Mouse (Mus musculus): ENCODE results near the gene Irgm1. TPM values are rescaled to one million over a fixed set of nuclear protein-coding genes. Genes with fewer than 3 reads are reported as not detected.

Gene Irgm1
- polyA plus RNA-seq, 1 experiment from 2014 or later, result 14.4 TPM

DNA sequence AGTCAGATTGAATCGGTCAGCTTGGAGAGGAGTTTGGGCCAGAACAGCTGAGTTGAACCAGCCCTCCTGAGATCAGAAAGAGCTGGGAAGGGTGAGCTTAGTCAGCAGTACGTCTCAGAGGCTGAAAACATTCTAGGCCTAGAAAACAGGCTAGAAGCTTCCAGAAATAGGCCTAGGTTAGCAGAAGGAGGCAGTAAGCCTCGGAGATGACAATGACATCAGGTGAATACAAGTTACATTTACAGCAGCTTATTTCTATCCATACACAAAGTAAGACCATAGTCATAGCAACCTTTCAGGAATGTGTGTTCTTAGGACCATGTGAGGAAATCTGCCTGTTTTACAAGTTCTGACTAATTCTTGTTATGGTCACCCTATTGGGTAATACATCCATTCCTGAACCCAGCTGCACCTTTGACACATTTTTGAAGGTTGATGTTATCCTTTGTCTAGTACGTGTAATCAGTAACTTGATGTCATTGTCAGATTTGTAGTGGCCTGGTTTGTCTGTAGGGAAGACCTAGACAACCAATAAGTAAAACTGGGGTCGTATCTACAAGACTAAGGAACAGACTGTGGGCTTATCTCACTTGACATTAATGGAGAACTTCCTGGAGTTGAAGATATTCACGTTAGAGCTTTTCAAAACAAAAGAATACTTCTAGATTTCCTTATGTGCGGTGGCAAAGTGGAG, 51.7 kb downstream of the Irgm1 start:
- no peaks in the 10 kb centered on the region for H3K36me3 ChIP-seq (ENCODE audit: control insufficient read depth, insufficient read depth, low read length)
- no peak overlapping the region for H3K4me2 ChIP-seq (replicated peaks; ENCODE audit: low read depth)
- H3K9me3 ChIP-seq (ENCODE audit: control insufficient read depth, low read length), result no peaks in the 10 kb centered on the region
- H3K4me1 ChIP-seq (replicated peaks; ENCODE audit: control insufficient read depth, insufficient read depth), result 0 out of 2 replicates have a peak, but pooled peaks cover 3% of the 10 kb centered on the region
- 63% methylated on average over 7 of the region's 7 CpGs for WGBS
- no peak for DNase-seq (ENCODE audit: low spot score)
- no peak overlapping the region for H3K9ac ChIP-seq (ENCODE audit: low read length)
- H3K27ac ChIP-seq (replicated peaks), result peak overlapping the region; percentile 71
- no peak for ATAC-seq (ENCODE audit: low FRiP score, low TSS enrichment)
- TF ChIP-seq CTCF (IDR thresholded peaks at IDR 0.05; ENCODE audit: low read depth) (no peak), EP300 (optimal IDR thresholded peaks at IDR 0.05) (no peak)
- no peaks in the 10 kb centered on the region for H3K27me3 ChIP-seq (ENCODE audit: control insufficient read depth, insufficient read depth, low read length)
- no peak overlapping the region for H3K4me3 ChIP-seq (ENCODE audit: low read depth, low read length)

DNA sequence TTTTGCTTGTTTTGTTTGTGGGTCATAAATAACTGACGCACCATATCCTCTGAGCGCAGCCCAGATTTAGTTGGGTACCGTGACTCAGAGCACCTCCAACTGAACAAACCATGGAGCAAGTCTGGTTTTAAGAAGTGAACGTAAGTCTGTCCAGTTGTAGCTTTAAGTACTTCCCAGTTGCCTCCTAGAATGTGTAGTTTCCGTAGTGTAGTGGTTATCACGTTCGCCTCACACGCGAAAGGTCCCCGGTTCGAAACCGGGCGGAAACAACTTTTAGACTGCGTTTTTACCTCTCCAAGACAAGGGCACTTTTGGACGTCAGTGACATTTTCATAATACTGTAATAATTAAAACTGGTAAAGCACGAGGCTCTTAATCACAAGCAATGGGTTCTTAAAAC, 53.1 kb downstream of the Irgm1 start:
- H3K4me3 ChIP-seq (ENCODE audit: low read depth, low read length), result peak overlapping the region; percentile 73
- WGBS, result under 1% methylated on average over 16 of the region's 16 CpGs
- 0 out of 2 replicates have a peak, but pooled peaks have one; percentile 12 for ATAC-seq (ENCODE audit: low FRiP score, low TSS enrichment)

DNA sequence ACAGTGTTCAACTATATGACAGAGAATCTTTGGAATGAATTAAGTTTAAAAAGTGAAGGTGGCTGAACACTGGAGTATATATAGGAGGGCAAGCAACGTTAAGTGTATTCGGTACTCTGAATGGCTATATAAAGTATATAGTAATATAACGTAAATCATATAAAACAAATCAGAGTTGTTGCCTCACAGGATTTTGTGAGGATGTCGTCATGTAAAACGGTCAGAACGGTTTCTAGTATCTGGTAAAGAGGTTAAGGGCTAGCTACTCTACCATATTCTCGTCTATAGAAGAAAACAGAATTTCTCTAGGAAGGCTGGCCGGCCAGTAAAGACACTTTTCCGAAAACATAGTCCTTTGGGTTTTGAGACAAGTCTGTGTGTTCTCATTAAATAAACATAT, 53.7 kb downstream of the Irgm1 start:
- H3K4me2 ChIP-seq (replicated peaks; ENCODE audit: low read depth), result peak overlapping the region; percentile 53
- H3K4me3 ChIP-seq (ENCODE audit: low read depth, low read length), result peak overlapping the region; percentile 73
- peak overlapping the region; percentile 99 for H3K27ac ChIP-seq (replicated peaks)
- DNase-seq (ENCODE audit: low spot score), result no peak
- no peak for ATAC-seq (ENCODE audit: low FRiP score, low TSS enrichment)
- no peaks in the 10 kb centered on the region for H3K36me3 ChIP-seq (ENCODE audit: control insufficient read depth, insufficient read depth, low read length)
- H3K4me1 ChIP-seq (replicated peaks; ENCODE audit: control insufficient read depth, insufficient read depth), result no peaks in the 10 kb centered on the region
- WGBS, result 3% methylated on average over 9 of the region's 9 CpGs
- no peaks in the 10 kb centered on the region for H3K27me3 ChIP-seq (ENCODE audit: control insufficient read depth, insufficient read depth, low read length)
- no peaks in the 10 kb centered on the region for H3K9me3 ChIP-seq (ENCODE audit: control insufficient read depth, low read length)
- H3K9ac ChIP-seq (ENCODE audit: low read length), result peak overlapping the region; percentile 95
- TF ChIP-seq EP300 (optimal IDR thresholded peaks at IDR 0.05) (no peak), CTCF (IDR thresholded peaks at IDR 0.05; ENCODE audit: low read depth) (no peak)

More for the DNA sequence above, 53.1 kb downstream of the Irgm1 start:
- Histone ChIP-seq H3K4me2 (replicated peaks; ENCODE audit: low read depth) (peak overlapping the region; percentile 53), H3K27me3 (ENCODE audit: control insufficient read depth, insufficient read depth, low read length) (no peaks in the 10 kb centered on the region), H3K27ac (replicated peaks) (peak overlapping the region; percentile 99), H3K4me1 (replicated peaks; ENCODE audit: control insufficient read depth, insufficient read depth) (no peaks in the 10 kb centered on the region), H3K36me3 (ENCODE audit: control insufficient read depth, insufficient read depth, low read length) (no peaks in the 10 kb centered on the region), H3K9me3 (ENCODE audit: control insufficient read depth, low read length) (no peaks in the 10 kb centered on the region), H3K9ac (ENCODE audit: low read length) (peak overlapping the region; percentile 95)
- TF ChIP-seq CTCF (IDR thresholded peaks at IDR 0.05; ENCODE audit: low read depth) (no peak), EP300 (optimal IDR thresholded peaks at IDR 0.05) (no peak)
- peak; percentile 82 for DNase-seq (ENCODE audit: low spot score)

DNA sequence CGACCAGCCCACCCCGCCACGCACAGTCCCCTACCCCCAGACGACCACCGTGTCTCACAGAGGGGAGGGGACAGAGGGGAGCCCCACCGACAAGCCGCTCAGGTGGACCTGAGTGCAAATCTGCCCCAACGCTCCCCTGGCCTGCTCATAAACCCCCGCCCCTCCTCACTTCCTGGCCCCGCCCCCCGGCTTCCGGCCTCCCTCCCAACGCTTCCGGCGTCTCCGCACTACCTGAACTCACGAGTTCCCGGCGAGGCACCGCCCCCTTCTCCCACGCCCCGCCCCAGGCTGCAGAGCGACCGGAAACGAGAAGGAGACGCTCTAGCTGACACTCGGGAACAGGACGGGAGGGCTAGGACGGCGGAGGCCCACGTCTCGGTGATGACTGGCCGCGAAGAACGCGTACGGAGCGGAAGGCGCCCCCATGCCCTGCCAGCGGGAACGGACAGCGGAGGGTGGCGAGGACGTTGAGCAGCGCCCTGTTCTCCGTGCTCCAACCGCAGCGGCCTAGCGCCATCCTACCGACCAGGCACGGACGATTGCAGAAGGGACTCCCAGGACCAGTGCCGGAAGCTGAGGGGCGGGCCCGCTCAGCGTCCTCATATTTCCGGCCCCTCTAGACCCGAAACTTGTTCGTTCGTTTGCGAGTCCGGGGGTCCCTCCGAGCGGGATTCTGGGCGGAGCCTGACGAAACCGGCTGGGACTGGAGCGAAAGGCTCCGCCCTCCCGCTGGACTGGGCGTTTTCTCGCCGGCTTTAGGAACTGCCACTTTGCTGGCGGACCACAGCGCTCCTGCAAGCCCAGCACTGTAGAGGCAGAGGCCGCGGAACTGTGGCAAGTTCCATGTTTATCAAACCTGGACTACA, 54.5 kb downstream of the Irgm1 start, which contains the start of gene Trim41:
Trim41 (minus strand) TSS at position 554 of the 866 bp plus-strand sequence.
- Histone ChIP-seq H3K27ac (replicated peaks) (peak within 1 kb of the TSS; percentile 99), H3K27me3 (ENCODE audit: control insufficient read depth, insufficient read depth, low read length) (no peaks in the 10 kb centered on the region), H3K4me1 (replicated peaks; ENCODE audit: control insufficient read depth, insufficient read depth) (no peaks in the 10 kb centered on the region), H3K36me3 (ENCODE audit: control insufficient read depth, insufficient read depth, low read length) (peaks cover 3% of the 10 kb centered on the region; the same call in 1 of the 2 replicates), H3K9ac (ENCODE audit: low read length) (peak within 1 kb of the TSS; percentile 95), H3K4me3 (ENCODE audit: low read depth, low read length) (peak within 1 kb of the TSS; percentile 73), H3K4me2 (replicated peaks; ENCODE audit: low read depth) (peak within 1 kb of the TSS; percentile 83), H3K9me3 (ENCODE audit: control insufficient read depth, low read length) (no peaks in the 10 kb centered on the region)
- peak; percentile 99 for DNase-seq (ENCODE audit: low spot score)
- TF ChIP-seq CTCF (IDR thresholded peaks at IDR 0.05; ENCODE audit: low read depth), result peak; percentile 38; the same call in 1 of the 2 replicates
- TF ChIP-seq EP300 (optimal IDR thresholded peaks at IDR 0.05), result peak; percentile 17
- WGBS, result under 1% methylated on average over 61 of the region's 77 CpGs
- peak; percentile 97 for ATAC-seq (ENCODE audit: low FRiP score, low TSS enrichment)

DNA sequence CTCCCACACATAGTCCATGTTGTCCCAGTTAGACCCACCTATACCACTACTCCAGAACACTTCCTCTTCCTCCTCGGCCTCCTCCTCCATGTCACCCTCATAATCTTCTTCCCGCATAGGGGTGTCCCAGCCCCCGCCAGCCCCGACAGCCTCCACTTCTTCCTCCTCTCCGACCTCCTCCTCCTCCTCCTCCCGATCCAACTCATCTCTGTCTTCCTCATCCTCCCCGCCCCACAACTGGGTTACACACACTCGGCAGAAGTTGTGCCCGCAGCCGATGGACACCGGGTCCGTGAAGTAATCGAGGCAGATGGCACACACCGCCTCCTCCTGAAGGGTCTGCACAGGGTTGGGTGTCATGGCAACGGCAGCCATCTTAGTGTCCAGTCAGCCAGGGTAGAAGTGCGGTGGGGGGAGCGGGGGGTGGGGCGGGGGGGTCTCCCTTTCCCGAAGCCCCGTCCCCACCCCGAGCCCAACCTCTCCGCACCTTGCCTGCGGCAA, 55.2 kb downstream of the Irgm1 start:
- H3K27me3 ChIP-seq (ENCODE audit: control insufficient read depth, insufficient read depth, low read length), result no peaks in the 10 kb centered on the region
- H3K36me3 ChIP-seq (ENCODE audit: control insufficient read depth, insufficient read depth, low read length), result peaks cover 7% of the 10 kb centered on the region; the same call in 1 of the 2 replicates
- DNase-seq (ENCODE audit: low spot score), result peak; percentile 56
- TF ChIP-seq EP300 (optimal IDR thresholded peaks at IDR 0.05), result no peak
- no peak for TF ChIP-seq CTCF (IDR thresholded peaks at IDR 0.05; ENCODE audit: low read depth)
- WGBS, result 5% methylated on average over 19 of the region's 23 CpGs
- peak overlapping the region; percentile 95 for H3K9ac ChIP-seq (ENCODE audit: low read length)
- H3K4me3 ChIP-seq (ENCODE audit: low read depth, low read length), result peak overlapping the region; percentile 73
- ATAC-seq (ENCODE audit: low FRiP score, low TSS enrichment), result peak; percentile 27; the same call in 1 of the 2 replicates
- H3K4me2 ChIP-seq (replicated peaks; ENCODE audit: low read depth), result peak overlapping the region; percentile 83
- no peaks in the 10 kb centered on the region for H3K9me3 ChIP-seq (ENCODE audit: control insufficient read depth, low read length)
- H3K4me1 ChIP-seq (replicated peaks; ENCODE audit: control insufficient read depth, insufficient read depth), result no peaks in the 10 kb centered on the region
- peak overlapping the region; percentile 99 for H3K27ac ChIP-seq (replicated peaks)

All from stomach, postnatal 0 days (tissue).